Mouse (Mus musculus): ENCODE data around the gene Dnase1l3. TPM values are rescaled to one million over a fixed set of nuclear protein-coding genes. Genes with fewer than 3 reads are reported as not detected.
A peak's percentile ranks its signal among the peaks of the same experiment; 100 is the strongest.
"Not testable (repeated sequence)": the region's sequence is repeated elsewhere in the genome, so short reads cannot be mapped to it uniquely, and the experiment has no call there.

Gene Dnase1l3
- polyA plus RNA-seq, 1 experiment from 2014 or later, result not detected

DNA sequence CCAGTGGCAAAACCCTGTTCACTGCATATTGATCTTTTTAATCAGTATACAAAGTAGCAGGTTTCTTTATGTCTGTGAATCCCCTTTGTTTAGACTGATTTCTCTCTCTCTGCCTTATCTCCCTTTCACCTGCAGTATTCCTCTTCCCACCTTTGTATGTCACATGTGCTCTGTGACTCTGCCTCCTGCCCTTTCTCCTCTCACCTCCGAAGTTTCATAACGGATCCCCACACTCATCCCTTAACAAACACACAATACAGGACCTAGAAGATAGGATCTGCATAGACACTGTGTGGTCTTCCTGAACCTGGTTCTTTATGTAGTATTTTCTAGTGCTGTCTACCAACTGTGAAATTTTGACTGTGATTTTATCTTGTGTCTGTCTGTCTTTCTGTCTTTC, 16.9 kb upstream of the Dnase1l3 start:
- ATAC-seq (ENCODE audit: insufficient number of reproducible peaks, insufficient read depth, low FRiP score, low TSS enrichment, low read depth), result no peak
- WGBS, result 92% methylated on average over 2 of the region's 2 CpGs
- no peaks in the 10 kb centered on the region for H3K36me3 ChIP-seq

DNA sequence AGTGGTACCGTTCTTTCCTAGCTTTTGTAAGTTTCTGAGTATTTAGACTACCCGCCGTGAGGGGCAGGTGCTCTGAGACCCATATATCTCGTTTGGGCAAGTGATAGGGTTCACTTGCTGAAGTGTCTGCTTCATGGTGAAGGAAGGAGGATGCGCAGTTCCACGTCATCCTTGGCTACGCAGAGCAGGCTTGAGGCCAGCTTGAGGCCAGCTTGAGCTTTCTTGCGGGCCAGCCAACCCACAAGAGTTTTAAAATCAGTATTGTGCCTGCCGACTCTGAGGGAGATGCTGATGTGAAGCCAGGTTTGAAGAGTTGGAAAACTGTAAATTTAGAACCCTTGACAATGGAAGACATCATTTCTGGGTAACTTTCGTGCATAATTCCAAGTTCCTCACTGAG, 13.6 kb upstream of the Dnase1l3 start:
- no peak; the same call in 1 of the 2 replicates for ATAC-seq (ENCODE audit: insufficient number of reproducible peaks, insufficient read depth, low FRiP score, low TSS enrichment, low read depth)
- Histone ChIP-seq H3K36me3 (no peaks in the 10 kb centered on the region), H3K4me1 (replicated peaks) (peaks cover 49% of the 10 kb centered on the region), H3K4me2 (no peak overlapping the region), H3K9ac (replicated peaks) (no peak overlapping the region), H3K27ac (peak overlapping the region; percentile 72), H3K27me3 (peaks cover 6% of the 10 kb centered on the region; the same call in 1 of the 2 replicates), H3K9me3 (no peaks in the 10 kb centered on the region), H3K4me3 (replicated peaks) (no peak overlapping the region)
- 74% methylated on average over 10 of the region's 10 CpGs for WGBS

More for the DNA sequence above, 16.9 kb upstream of the Dnase1l3 start:
- no peak overlapping the region for H3K4me3 ChIP-seq (replicated peaks)
- H3K27me3 ChIP-seq, result no peaks in the 10 kb centered on the region
- no peak overlapping the region for H3K4me2 ChIP-seq
- no peak overlapping the region for H3K9ac ChIP-seq (replicated peaks)
- H3K9me3 ChIP-seq, result no peaks in the 10 kb centered on the region
- H3K4me1 ChIP-seq (replicated peaks), result peaks cover 36% of the 10 kb centered on the region
- no peak overlapping the region for H3K27ac ChIP-seq

DNA sequence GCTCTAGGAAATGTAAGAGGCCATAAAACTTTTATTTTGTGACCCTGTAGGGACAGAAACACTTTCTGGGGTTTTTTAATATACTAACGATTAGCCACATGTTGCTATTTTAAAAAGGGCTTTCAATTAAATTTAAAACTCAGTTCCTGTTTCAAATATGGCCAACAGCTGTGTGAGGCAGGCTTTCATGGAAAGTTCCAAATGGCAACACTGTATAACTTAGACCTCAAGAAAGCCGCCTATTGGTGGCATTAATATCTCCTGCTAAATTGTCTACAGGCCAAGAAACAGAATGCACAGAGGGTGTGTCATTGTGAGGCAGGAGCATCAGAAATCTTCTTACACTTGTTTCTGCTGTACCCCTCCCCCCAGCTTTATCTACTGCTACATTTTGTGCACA, 13.1 kb upstream of the Dnase1l3 start:
- 22% methylated on average over 2 of the region's 2 CpGs for WGBS
- peak overlapping the region; percentile 72 for H3K27ac ChIP-seq
- H3K36me3 ChIP-seq, result no peaks in the 10 kb centered on the region

DNA sequence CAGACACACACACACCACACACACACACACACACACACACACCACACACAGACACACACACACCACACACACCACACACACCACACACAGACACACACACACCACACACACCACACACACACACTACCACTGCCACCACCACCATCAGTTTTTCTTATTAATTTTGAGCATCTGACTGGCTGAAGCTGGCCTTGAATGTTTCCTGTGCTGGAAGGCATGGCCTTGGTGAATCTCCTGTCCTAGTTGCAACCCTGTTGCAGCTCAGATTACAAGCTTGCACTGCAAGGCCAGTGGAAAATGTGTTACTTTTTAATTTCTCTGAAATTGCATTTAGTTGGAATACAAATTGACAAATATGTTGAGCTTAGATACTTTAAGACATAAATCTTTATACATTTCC, 12.7 kb upstream of the Dnase1l3 start:
- Histone ChIP-seq H3K4me1 (replicated peaks) (peaks cover 48% of the 10 kb centered on the region), H3K4me2 (no peak overlapping the region), H3K9me3 (no peaks in the 10 kb centered on the region), H3K4me3 (replicated peaks) (no peak overlapping the region), H3K27ac (peak overlapping the region; percentile 76), H3K9ac (replicated peaks) (no peak overlapping the region), H3K36me3 (no peaks in the 10 kb centered on the region), H3K27me3 (peaks cover 11% of the 10 kb centered on the region)
- ATAC-seq (ENCODE audit: insufficient number of reproducible peaks, insufficient read depth, low FRiP score, low TSS enrichment, low read depth), result peak; percentile 44

More for the DNA sequence above, 13.1 kb upstream of the Dnase1l3 start:
- H3K4me2 ChIP-seq, result no peak overlapping the region
- no peaks in the 10 kb centered on the region for H3K9me3 ChIP-seq
- H3K4me3 ChIP-seq (replicated peaks), result no peak overlapping the region
- peaks cover 46% of the 10 kb centered on the region for H3K4me1 ChIP-seq (replicated peaks)
- H3K9ac ChIP-seq (replicated peaks), result no peak overlapping the region
- peaks cover 7% of the 10 kb centered on the region; the same call in 1 of the 2 replicates for H3K27me3 ChIP-seq
- ATAC-seq (ENCODE audit: insufficient number of reproducible peaks, insufficient read depth, low FRiP score, low TSS enrichment, low read depth), result peak; percentile 68

DNA sequence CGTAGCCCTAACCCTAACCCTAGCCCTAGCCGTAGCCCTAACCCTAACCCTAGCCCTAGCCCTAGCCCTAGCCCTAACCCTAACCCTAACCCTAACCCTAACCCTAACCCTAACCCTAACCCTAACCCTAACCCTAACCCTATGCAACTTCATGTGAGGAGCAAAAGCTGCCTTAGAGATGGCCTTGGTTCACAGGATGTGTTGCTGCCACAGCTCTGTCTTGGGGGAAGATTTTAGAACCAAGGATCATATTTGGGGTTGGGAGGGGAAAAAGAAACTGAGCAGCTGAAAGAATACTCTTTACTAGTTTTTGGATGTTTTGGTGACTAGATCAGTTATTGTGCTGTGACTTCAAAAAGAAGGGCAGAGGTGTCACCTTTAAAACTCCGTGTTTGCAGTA, 11.7 kb upstream of the Dnase1l3 start:
- 59% methylated on average over 3 of the region's 3 CpGs for WGBS
- H3K4me3 ChIP-seq (replicated peaks); H3K4me2 ChIP-seq; H3K36me3 ChIP-seq; H3K27ac ChIP-seq; H3K9me3 ChIP-seq; H3K9ac ChIP-seq (replicated peaks); ATAC-seq (ENCODE audit: insufficient number of reproducible peaks, insufficient read depth, low FRiP score, low TSS enrichment, low read depth): not testable (repeated sequence)
- Histone ChIP-seq H3K27me3 (peaks cover 21% of the 10 kb centered on the region), H3K4me1 (replicated peaks) (peaks cover 55% of the 10 kb centered on the region)

DNA sequence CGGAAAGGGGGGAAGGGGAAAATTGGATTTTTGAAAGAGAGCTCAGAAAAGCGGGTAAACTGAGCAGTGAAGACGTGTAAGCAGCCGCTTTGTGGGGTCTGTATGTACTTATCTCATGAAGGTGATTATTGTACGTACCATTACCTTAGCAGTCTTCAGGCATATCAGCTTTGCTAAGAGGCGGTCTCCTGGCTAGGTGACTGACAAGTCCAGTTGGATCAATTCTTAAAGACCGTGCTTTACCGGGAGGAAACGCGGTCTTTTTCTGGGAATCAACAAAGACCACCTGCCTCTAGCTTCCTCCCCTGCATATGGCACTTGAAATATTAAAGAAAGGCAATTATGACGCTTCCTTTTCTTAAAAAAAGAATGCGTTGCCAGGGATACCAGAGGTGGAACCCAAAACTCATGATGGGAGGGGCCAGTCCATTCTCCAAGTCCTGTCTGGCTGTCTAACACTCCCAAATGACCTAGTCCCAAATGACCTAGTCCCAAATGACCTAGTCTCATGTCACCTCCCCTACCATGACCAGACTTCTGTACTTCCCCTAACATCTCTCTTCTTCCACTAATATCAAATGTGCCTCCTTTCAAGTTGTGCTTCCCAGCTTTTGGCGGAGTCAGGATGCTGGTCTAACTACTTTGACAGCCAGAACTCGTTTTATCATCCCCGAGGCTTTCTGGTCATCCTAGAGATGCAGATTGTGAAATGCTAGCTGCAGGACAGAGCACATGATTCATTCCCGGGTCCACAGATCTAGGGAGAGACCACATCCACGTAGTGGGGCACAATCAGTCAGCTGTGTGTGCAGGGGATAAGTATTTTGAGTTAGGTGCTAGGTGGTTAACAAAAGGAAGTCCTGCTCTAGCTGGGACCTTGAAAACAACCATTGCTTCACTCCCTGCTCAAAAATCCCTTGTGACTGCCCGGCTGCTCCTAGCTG, 9.6 kb upstream of the Dnase1l3 start:
- no peak for ATAC-seq (ENCODE audit: insufficient number of reproducible peaks, insufficient read depth, low FRiP score, low TSS enrichment, low read depth)
- H3K27ac ChIP-seq, result no peak overlapping the region

DNA sequence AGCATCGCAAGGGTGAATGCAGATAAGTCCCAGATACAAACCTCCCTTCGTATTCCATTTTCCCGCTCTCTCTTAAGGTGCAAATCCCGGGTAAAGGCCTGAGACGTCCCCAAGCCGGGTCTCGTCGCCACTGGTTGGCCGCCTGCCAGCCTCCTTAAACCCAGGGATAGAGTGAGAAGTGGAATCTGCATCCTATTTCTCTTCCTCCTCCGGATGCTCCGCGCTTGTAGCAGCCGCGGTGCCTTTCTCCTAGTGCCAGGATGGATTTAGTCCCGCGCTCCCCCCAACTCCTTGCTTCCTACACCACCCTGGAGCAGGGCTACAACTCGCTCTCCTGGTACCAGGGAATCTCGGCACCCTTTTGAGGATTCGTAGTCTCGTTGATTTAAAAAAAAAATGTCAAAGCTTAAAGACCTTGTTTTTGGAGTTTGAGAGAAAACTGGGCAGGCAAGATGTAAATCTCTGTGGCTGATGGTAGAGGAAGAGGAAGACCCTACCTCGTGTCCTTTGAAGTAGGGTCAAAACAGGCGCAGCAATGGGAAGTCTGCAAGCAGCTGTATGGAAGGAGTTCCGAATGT, 8.8 kb upstream of the Dnase1l3 start:
- Histone ChIP-seq H3K9ac (replicated peaks) (peak overlapping the region; percentile 61), H3K36me3 (no peaks in the 10 kb centered on the region), H3K4me1 (replicated peaks) (peaks cover 41% of the 10 kb centered on the region), H3K27ac (peak overlapping the region; percentile 73; the same call in 1 of the 2 replicates), H3K4me2 (peak overlapping the region; percentile 77), H3K9me3 (no peaks in the 10 kb centered on the region), H3K4me3 (replicated peaks) (peak overlapping the region; percentile 55), H3K27me3 (peaks cover 46% of the 10 kb centered on the region)
- under 1% methylated on average over 23 of the region's 23 CpGs for WGBS
- no peak; the same call in 1 of the 2 replicates for ATAC-seq (ENCODE audit: insufficient number of reproducible peaks, insufficient read depth, low FRiP score, low TSS enrichment, low read depth)

More for the DNA sequence above, 9.6 kb upstream of the Dnase1l3 start:
- peak overlapping the region; percentile 55 for H3K4me3 ChIP-seq (replicated peaks)
- peaks cover 49% of the 10 kb centered on the region for H3K4me1 ChIP-seq (replicated peaks)
- H3K9me3 ChIP-seq, result no peaks in the 10 kb centered on the region
- H3K4me2 ChIP-seq, result peak overlapping the region; percentile 77
- WGBS, result 50% methylated on average over 18 of the region's 18 CpGs
- H3K36me3 ChIP-seq, result no peaks in the 10 kb centered on the region
- H3K9ac ChIP-seq (replicated peaks), result peak overlapping the region; percentile 61
- H3K27me3 ChIP-seq, result peaks cover 41% of the 10 kb centered on the region

DNA sequence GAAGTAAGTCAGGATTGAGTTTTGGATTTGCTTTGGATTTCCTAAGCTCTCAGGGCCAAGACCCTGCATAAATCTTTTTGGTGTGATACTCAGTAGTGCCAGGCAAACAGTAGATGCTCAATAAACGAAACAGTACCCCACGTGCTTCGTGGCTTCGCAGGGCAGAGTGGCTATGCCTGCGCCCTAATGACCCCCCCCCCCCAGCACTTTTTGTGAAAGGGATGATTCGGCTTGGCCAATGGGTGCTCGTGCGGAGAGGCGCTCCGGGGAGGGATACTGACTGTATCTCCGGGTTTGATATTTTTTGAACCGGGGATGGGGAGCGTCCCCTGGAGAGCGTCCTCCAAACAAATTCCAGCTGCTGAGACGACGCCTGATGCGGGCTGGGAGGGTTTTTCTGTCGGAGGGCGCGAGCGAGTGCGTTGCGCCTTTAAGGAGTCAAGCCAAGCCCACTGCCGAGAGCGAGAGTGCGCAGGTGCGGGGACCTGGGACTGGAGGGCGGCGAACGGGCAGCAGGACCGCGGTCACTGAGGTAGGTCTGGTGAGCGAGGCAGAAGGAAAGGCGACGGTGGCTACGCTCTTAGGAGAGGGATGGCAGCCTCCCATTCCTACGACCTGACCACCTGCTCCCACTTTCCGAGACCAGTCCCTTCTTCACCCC, 8.2 kb upstream of the Dnase1l3 start, which contains the start of gene Abhd6:
TSS of gene Abhd6 (plus strand) at position 471 of the 661 bp plus-strand sequence.
- Histone ChIP-seq H3K4me3 (replicated peaks) (peak within 1 kb of the TSS; percentile 55), H3K27ac (peak within 1 kb of the TSS; percentile 73; the same call in 1 of the 2 replicates), H3K9me3 (no peaks in the 10 kb centered on the region), H3K36me3 (no peaks in the 10 kb centered on the region), H3K4me1 (replicated peaks) (peaks cover 34% of the 10 kb centered on the region), H3K27me3 (peaks cover 46% of the 10 kb centered on the region), H3K4me2 (peak within 1 kb of the TSS; percentile 77), H3K9ac (replicated peaks) (peak within 1 kb of the TSS; percentile 61)
- ATAC-seq (ENCODE audit: insufficient number of reproducible peaks, insufficient read depth, low FRiP score, low TSS enrichment, low read depth), result peak; percentile 57
- 2% methylated on average over 38 of the region's 38 CpGs for WGBS

DNA sequence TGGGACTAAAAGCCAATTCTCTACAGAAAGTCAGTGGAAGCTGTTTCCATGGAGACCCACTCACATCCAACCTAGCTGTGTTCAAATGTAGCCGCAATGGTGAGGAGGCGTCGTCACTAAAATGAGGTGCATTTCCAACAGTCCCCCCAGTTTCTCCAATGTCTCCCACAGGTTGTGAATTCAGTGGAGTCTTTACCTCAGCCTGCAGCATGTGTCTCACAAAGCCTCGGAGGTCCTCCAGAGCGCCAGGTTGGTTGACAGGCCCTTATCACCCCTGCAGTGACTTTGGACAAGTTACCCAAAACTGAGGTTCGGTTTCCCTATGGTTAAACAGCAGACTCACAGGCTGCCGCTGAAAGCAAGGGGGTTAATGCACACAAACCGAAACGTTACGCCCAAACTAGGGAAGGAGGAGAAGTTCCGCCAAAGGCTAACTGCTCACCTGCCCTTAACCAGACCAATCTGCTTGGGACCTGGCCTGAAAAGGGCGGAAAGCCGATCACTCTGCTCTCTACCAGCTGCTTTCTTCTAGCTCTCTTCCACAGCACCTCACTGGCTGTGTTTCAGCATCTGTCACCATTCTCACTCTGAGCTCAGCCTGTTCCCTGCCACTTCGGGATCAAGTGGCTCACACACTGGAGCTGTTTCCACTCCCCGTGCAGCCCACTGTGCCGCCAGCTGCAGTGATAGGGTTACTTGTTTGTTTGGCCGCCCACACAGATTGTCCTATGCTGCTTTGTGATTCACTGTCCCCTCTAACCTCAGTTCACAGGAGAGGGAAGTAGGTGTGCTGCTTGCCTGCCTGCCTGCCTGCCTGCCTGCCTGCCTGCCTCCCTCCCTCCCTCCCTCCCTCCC, 6.7 kb upstream of the Dnase1l3 start:
- peak overlapping the region; percentile 42; the same call in 1 of the 2 replicates for H3K9ac ChIP-seq (replicated peaks)
- ATAC-seq (ENCODE audit: insufficient number of reproducible peaks, insufficient read depth, low FRiP score, low TSS enrichment, low read depth), result no peak
- 20% methylated on average over 17 of the region's 17 CpGs for WGBS

DNA sequence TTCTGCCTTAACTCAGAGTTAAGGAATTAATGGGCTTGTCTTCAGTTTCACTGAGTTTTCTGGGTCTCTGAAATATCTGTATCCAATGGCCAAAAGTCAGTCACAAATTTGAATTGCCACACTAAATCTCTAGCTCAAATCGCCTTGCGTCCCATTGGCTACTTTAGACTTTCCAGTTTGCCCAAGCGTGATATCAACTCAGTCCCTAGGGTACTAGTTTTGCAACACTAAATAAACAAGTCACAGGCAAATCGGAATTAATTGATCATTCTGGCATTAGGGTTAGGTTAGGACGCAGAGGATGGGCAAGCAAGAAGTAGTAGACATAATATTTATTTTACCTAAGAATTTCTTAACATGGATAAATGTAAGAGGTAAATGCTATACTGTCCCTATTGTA, 5.9 kb upstream of the Dnase1l3 start:
- peaks cover 26% of the 10 kb centered on the region for H3K4me1 ChIP-seq (replicated peaks)
- H3K36me3 ChIP-seq, result no peaks in the 10 kb centered on the region
- peaks cover 51% of the 10 kb centered on the region for H3K27me3 ChIP-seq
- H3K9me3 ChIP-seq, result no peaks in the 10 kb centered on the region
- WGBS, result 86% methylated on average over 5 of the region's 5 CpGs
- ATAC-seq (ENCODE audit: insufficient number of reproducible peaks, insufficient read depth, low FRiP score, low TSS enrichment, low read depth), result no peak
- H3K4me2 ChIP-seq, result no peak overlapping the region
- no peak overlapping the region for H3K4me3 ChIP-seq (replicated peaks)
- no peak overlapping the region for H3K9ac ChIP-seq (replicated peaks)
- H3K27ac ChIP-seq, result no peak overlapping the region

More for the DNA sequence above, 6.7 kb upstream of the Dnase1l3 start:
- peaks cover 26% of the 10 kb centered on the region for H3K4me1 ChIP-seq (replicated peaks)
- no peak overlapping the region for H3K27ac ChIP-seq
- no peak overlapping the region; the same call in 1 of the 2 replicates for H3K4me3 ChIP-seq (replicated peaks)
- H3K27me3 ChIP-seq, result peaks cover 46% of the 10 kb centered on the region
- H3K9me3 ChIP-seq, result no peaks in the 10 kb centered on the region
- peak overlapping the region; percentile 13; the same call in 1 of the 2 replicates for H3K4me2 ChIP-seq
- no peaks in the 10 kb centered on the region for H3K36me3 ChIP-seq
